Mouse (Mus musculus) c-Kit-negative CD71-positive TER-119-positive erythroid progenitor cells, embryonic 14.5 days (primary cell): ENCODE results near the gene Psg29.

Experiments
- DNase-seq: peaks from one replicate; pipeline ENCODE4 v3.0.0-alpha.2; 2013; ENCODE audit warnings: low read depth, low spot score

The Psg29 gene

GRCm38 (mm10) chr7:17203177-17203576, at the start of gene Psg29:
Gene Psg29, plus strand, starts transcription at chr7:17203477.
- DNase-seq, result no peak

GRCm38 (mm10) chr7:17155634-17156033, 47.6 kb upstream of the Psg29 start:
- no peak for DNase-seq

- DNase-seq, result no peak
These were observed 46.2 kb upstream of the Psg29 start for GRCm38 (mm10) chr7:17156885-17157677.

GRCm38 (mm10) chr7:17159011-17159410, 44.3 kb upstream of the Psg29 start:
- DNase-seq, result no peak

DNA sequence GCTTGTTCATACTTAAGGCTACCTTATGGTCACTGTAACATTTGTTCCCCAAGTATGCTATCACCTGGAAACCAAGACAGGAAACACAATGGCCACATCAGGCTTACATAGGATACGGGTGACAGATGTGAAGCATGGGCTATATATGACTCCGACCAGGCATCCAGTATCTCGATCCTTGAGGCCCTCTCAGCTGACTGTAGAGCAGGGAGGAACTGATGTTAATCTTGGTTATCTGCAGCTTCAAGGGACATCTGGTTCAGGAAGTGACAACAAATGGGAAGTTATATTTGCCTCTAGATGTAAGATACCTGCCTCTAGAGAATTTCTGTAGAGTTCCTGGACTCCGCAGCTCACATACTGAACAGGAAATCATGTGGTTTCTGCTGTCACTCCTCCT, 31.4 kb upstream of the Psg29 start:
- DNase-seq, result no peak

DNA sequence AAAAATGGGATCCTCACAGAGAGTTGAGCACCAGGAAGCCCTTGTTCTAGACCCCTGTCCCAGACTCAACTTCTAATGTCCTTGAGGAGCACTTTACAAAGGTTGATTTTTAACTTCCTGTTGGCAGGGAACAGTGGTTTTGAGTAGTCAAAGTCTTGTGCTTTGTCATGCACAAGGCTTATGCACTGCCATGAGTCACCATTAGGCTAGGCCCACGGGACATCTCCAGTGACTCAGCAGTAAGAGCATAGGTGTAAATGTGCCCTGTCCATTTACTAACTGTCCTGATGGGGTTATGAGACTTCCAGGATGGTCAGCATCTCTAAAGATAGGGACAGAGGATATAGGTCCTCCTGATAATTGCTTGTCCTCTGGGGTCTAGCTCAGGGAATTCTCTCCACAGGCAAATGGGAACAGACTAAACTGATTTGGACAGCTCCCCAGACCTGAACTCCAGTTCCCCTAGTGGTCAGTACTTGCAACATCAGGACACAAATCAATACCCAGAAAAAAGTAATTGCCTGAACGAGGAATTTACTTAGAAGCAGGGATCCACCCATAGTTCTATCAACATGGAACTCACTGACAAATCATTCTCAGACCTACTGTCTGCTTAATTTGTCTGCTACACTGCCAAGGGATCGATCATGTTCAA, 2.4 kb downstream of the Psg29 start:
- no peak for DNase-seq
